Mouse (Mus musculus) liver, postnatal 0 days (tissue): Measurements from ENCODE around the gene Ethe1.

Experiments used
- CTCF ChIP-seq: sonication (generic); IDR thresholded peaks from 2 replicates; pipeline ENCODE4 v1.5.1; 2016; ENCODE audit warnings: antibody characterized with exemption, low read depth
- EP300 ChIP-seq: IDR thresholded peaks from 2 replicates; pipeline ENCODE4 v1.6.1; 2016; ENCODE audit warnings: antibody characterized with exemption, low read depth, mild to moderate bottlenecking

DNA sequence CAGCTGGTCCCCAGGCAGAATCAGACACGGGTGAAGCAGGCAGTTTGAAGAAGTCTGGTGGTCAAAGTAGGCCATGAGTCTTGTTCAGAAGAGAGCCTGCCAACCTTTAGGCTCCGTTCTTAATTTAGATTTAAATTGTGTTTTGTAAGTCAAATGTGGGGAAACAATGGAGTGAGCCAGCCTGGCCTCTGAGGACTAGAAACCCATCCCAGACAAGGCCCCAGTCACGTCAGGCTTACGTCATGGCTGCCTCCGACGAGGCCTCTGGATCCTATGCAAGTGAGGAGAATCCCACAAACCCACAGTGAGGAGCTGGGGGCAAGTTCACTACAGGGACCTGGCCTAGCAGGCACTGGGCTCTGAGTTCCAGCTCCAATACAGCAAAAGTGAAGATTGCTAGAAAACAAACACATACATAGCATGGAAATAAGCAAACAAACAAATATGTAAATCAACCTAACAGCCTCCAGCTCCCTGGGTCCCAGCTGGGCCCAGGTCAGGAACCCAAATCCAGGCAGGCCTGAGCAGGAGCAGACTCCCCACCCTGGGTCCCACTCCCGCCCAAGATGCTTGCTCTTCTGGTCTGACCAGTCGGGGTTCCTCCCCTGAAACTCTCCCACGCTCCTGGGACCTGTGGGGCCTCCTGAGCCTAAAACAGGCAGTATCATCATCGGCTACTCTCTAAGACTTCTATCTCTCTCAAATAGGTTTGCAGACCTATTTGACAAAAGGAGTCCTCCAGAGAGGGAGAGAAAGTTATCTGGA, 43.0 kb downstream of the Ethe1 start:
- TF ChIP-seq CTCF: no peak
- TF ChIP-seq EP300: no peak
